Mouse (Mus musculus) lung, postnatal 0 days (tissue): ENCODE results near the gene Kifc3.

Source experiments
- CTCF ChIP-seq: IDR thresholded peaks from 2 replicates; pipeline ENCODE4 v1.5.1; 2016; ENCODE audit warnings: antibody characterized with exemption, mild to moderate bottlenecking
- EP300 ChIP-seq: IDR thresholded peaks from 2 replicates; pipeline ENCODE4 v1.6.1; 2016; ENCODE audit warnings: antibody characterized with exemption, mild to moderate bottlenecking, control low read depth

DNA sequence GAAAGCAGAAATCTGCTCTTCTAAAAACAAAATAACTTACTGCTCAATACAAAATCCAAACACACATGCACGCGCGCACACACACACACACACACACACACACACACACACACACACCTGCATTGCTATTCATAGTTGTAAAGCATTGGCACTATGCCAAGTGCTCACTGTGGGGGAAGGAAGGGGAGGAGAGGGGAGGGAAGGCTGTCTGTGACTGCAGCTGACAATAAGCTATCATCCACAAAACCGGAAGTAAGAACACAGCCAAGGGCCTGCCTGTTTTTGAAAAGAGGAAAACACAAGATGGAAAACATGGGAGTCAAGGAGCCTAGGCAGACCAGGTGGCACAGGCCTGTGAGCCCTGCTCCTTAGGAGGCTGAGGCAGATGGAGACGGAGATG is 42.6 kb upstream of the Kifc3 start:
- TF ChIP-seq CTCF (no peak), EP300 (no peak; the same call in 1 of the 2 replicates)
